Mouse (Mus musculus): Measurements from ENCODE around the gene Tor4a. TPM values are rescaled to one million over a fixed set of nuclear protein-coding genes. Genes with fewer than 3 reads are reported as not detected.

The Tor4a gene
- polyA plus RNA-seq, 1 experiment: 21.8 TPM

- H3K4me1 ChIP-seq (ENCODE audit: control insufficient read depth, insufficient read depth, low read length): peaks cover 22% of the 10 kb centered on the region
- WGBS: 60% methylated on average over 8 of the region's 8 CpGs
- H3K4me3 ChIP-seq (ENCODE audit: insufficient read depth, low read depth, low read length): peak overlapping the region; percentile 43; the same call in 1 of the 2 replicates
- no peaks in the 10 kb centered on the region for H3K27me3 ChIP-seq (replicated peaks; ENCODE audit: control insufficient read depth, insufficient read depth, low read length)
- DNase-seq: no peak
- H3K36me3 ChIP-seq (ENCODE audit: control insufficient read depth, insufficient read depth, low read length): no peaks in the 10 kb centered on the region
- TF ChIP-seq POLR2A (IDR thresholded peaks at IDR 0.05; ENCODE audit: low read depth, low read length) (no peak), CTCF (conservative IDR thresholded peaks at IDR 0.05; ENCODE audit: insufficient read depth, insufficient read length, low read depth, low read length) (no peak)
- H3K27ac ChIP-seq (ENCODE audit: insufficient read depth, low read depth, low read length): peak overlapping the region; percentile 61; the same call in 1 of the 2 replicates
These were observed 43.6 kb upstream of the Tor4a start for GRCm38 (mm10) chr2:25240310-25240709.

- no peaks in the 10 kb centered on the region for H3K36me3 ChIP-seq (ENCODE audit: control insufficient read depth, insufficient read depth, low read length)
- 81% methylated on average over 3 of the region's 3 CpGs for WGBS
- H3K4me1 ChIP-seq (ENCODE audit: control insufficient read depth, insufficient read depth, low read length): peaks cover 22% of the 10 kb centered on the region
- H3K27me3 ChIP-seq (replicated peaks; ENCODE audit: control insufficient read depth, insufficient read depth, low read length): no peaks in the 10 kb centered on the region
- H3K4me3 ChIP-seq (ENCODE audit: insufficient read depth, low read depth, low read length): no peak overlapping the region
- TF ChIP-seq CTCF (conservative IDR thresholded peaks at IDR 0.05; ENCODE audit: insufficient read depth, insufficient read length, low read depth, low read length) (no peak), POLR2A (IDR thresholded peaks at IDR 0.05; ENCODE audit: low read depth, low read length) (no peak)
- DNase-seq: no peak
- no peak overlapping the region for H3K27ac ChIP-seq (ENCODE audit: insufficient read depth, low read depth, low read length)
These were observed 43.1 kb upstream of the Tor4a start for GRCm38 (mm10) chr2:25239766-25240165.

GRCm38 (mm10) chr2:25238106-25238505 lies 41.4 kb upstream of the Tor4a start:
- TF ChIP-seq POLR2A (IDR thresholded peaks at IDR 0.05; ENCODE audit: low read depth, low read length): no peak
- TF ChIP-seq CTCF (conservative IDR thresholded peaks at IDR 0.05; ENCODE audit: insufficient read depth, insufficient read length, low read depth, low read length): no peak
- H3K4me1 ChIP-seq (ENCODE audit: control insufficient read depth, insufficient read depth, low read length): peaks cover 22% of the 10 kb centered on the region
- H3K36me3 ChIP-seq (ENCODE audit: control insufficient read depth, insufficient read depth, low read length): no peaks in the 10 kb centered on the region
- no peak overlapping the region for H3K4me3 ChIP-seq (ENCODE audit: insufficient read depth, low read depth, low read length)
- DNase-seq: no peak
- H3K27ac ChIP-seq (ENCODE audit: insufficient read depth, low read depth, low read length): peak overlapping the region; percentile 50; the same call in 1 of the 2 replicates
- no peaks in the 10 kb centered on the region for H3K27me3 ChIP-seq (replicated peaks; ENCODE audit: control insufficient read depth, insufficient read depth, low read length)

GRCm38 (mm10) chr2:25237522-25237921 lies 40.8 kb upstream of the Tor4a start:
- peaks cover 22% of the 10 kb centered on the region for H3K4me1 ChIP-seq (ENCODE audit: control insufficient read depth, insufficient read depth, low read length)
- no peaks in the 10 kb centered on the region for H3K27me3 ChIP-seq (replicated peaks; ENCODE audit: control insufficient read depth, insufficient read depth, low read length)
- H3K4me3 ChIP-seq (ENCODE audit: insufficient read depth, low read depth, low read length): no peak overlapping the region
- WGBS: 50% methylated on average over 4 of the region's 4 CpGs
- peak overlapping the region; percentile 62; the same call in 1 of the 2 replicates for H3K27ac ChIP-seq (ENCODE audit: insufficient read depth, low read depth, low read length)
- H3K36me3 ChIP-seq (ENCODE audit: control insufficient read depth, insufficient read depth, low read length): no peaks in the 10 kb centered on the region
- TF ChIP-seq POLR2A (IDR thresholded peaks at IDR 0.05; ENCODE audit: low read depth, low read length) (no peak), CTCF (conservative IDR thresholded peaks at IDR 0.05; ENCODE audit: insufficient read depth, insufficient read length, low read depth, low read length) (no peak)
- peak; percentile 76 for DNase-seq

GRCm38 (mm10) chr2:25236614-25237013 lies 39.9 kb upstream of the Tor4a start, which contains the start of gene Rnf224:
TSS of gene Rnf224 (minus strand) at chr2:25236787.
- H3K27ac ChIP-seq (ENCODE audit: insufficient read depth, low read depth, low read length): peak within 1 kb of the TSS; percentile 62; the same call in 1 of the 2 replicates
- no peak within 1 kb of the TSS for H3K4me3 ChIP-seq (ENCODE audit: insufficient read depth, low read depth, low read length)
- 50% methylated on average over 8 of the region's 8 CpGs for WGBS
- no peaks in the 10 kb centered on the region for H3K27me3 ChIP-seq (replicated peaks; ENCODE audit: control insufficient read depth, insufficient read depth, low read length)
- H3K36me3 ChIP-seq (ENCODE audit: control insufficient read depth, insufficient read depth, low read length): no peaks in the 10 kb centered on the region
- no peak for TF ChIP-seq CTCF (conservative IDR thresholded peaks at IDR 0.05; ENCODE audit: insufficient read depth, insufficient read length, low read depth, low read length)
- no peak for DNase-seq
- peaks cover 22% of the 10 kb centered on the region for H3K4me1 ChIP-seq (ENCODE audit: control insufficient read depth, insufficient read depth, low read length)

- H3K4me1 ChIP-seq (ENCODE audit: control insufficient read depth, insufficient read depth, low read length): peaks cover 12% of the 10 kb centered on the region
- 52% methylated on average over 5 of the region's 5 CpGs for WGBS
- no peaks in the 10 kb centered on the region for H3K36me3 ChIP-seq (ENCODE audit: control insufficient read depth, insufficient read depth, low read length)
- H3K27ac ChIP-seq (ENCODE audit: insufficient read depth, low read depth, low read length): peak overlapping the region; percentile 54
- no peak overlapping the region for H3K4me3 ChIP-seq (ENCODE audit: insufficient read depth, low read depth, low read length)
- DNase-seq: peak; percentile 86
- TF ChIP-seq POLR2A (IDR thresholded peaks at IDR 0.05; ENCODE audit: low read depth, low read length) (no peak), CTCF (conservative IDR thresholded peaks at IDR 0.05; ENCODE audit: insufficient read depth, insufficient read length, low read depth, low read length) (no peak)
- no peaks in the 10 kb centered on the region for H3K27me3 ChIP-seq (replicated peaks; ENCODE audit: control insufficient read depth, insufficient read depth, low read length)
These were observed 38.0 kb upstream of the Tor4a start for GRCm38 (mm10) chr2:25234551-25235220.

- peak within 1 kb of the TSS; percentile 34 for H3K4me3 ChIP-seq (ENCODE audit: insufficient read depth, low read depth, low read length)
- WGBS: 44% methylated on average over 3 of the region's 3 CpGs
- H3K36me3 ChIP-seq (ENCODE audit: control insufficient read depth, insufficient read depth, low read length): no peaks in the 10 kb centered on the region
- TF ChIP-seq CTCF (conservative IDR thresholded peaks at IDR 0.05; ENCODE audit: insufficient read depth, insufficient read length, low read depth, low read length) (no peak), POLR2A (IDR thresholded peaks at IDR 0.05; ENCODE audit: low read depth, low read length) (no peak)
- H3K27me3 ChIP-seq (replicated peaks; ENCODE audit: control insufficient read depth, insufficient read depth, low read length): no peaks in the 10 kb centered on the region
- peak; percentile 63 for DNase-seq
- H3K27ac ChIP-seq (ENCODE audit: insufficient read depth, low read depth, low read length): peak within 1 kb of the TSS; percentile 65
- peaks cover 12% of the 10 kb centered on the region for H3K4me1 ChIP-seq (ENCODE audit: control insufficient read depth, insufficient read depth, low read length)
These were observed 37.4 kb upstream of the Tor4a start, which contains the start of gene Slc34a3 for GRCm38 (mm10) chr2:25234050-25234449. TSS of gene Slc34a3 (minus strand) at chr2:25234364.

All from kidney, adult 2 months (tissue).